Mouse (Mus musculus) lung, adult 2 months (tissue): ENCODE measurements around the gene Osgin1.

ENCODE experiments used
- CTCF ChIP-seq: fragments of 200-500 bp; IDR thresholded peaks from 2 replicates; pipeline ENCODE4 v1.5.1; 2011; ENCODE audit warnings: mild to moderate bottlenecking, low read length, control low read depth; ENCODE audit not compliant: insufficient read depth
- POLR2A ChIP-seq: fragments of 200-500 bp; IDR thresholded peaks from 2 replicates; pipeline ENCODE4 v1.6.1; 2011; ENCODE audit warnings: low read depth, mild to moderate bottlenecking, control low read depth, low read length, borderline replicate concordance; ENCODE audit errors: extremely low read depth

DNA sequence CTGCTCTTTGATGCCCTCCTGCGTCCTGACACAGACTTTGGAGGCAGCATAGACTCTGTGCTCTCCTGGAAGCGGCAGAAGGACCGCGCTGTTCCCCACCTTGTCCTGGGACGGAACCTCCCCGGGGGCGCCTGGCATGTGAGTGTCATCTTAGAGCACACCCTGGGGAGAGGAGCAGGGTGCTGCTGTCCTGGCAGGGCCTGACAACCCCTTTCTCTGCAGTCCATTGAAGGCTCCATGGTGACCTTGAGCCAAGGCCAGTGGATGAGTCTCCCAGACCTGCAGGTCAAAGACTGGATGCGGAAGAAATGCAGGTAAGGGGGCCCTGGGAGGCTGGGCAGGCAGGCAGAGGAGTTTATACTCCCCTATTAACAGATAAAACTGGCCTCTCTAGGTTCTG lies 9.0 kb downstream of the Osgin1 start:
- TF ChIP-seq POLR2A = no peak
- no peak for TF ChIP-seq CTCF
